Comparison of ENCODE assay signal across 19 mouse cellular contexts in the genomic region with DNA sequence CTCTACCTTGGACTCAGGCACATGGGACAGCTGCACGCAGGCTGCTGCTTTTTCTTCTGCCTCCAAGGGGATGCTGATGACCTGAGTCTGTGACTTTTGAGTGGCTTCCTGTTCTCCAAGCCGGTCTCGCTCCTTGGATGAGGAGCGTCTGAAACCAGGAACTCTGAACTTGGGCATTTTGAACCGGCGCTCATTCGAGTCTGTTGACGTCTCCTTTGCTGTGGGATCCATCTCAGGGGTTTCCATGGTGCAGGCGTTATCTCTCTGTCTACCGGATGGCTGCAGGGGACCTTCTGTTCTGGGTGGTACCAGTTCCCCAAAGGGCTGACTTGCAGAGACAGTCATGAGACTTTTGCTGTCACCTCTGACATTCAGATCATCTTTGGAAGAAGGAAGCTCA. TPM values are rescaled to one million over a fixed set of nuclear protein-coding genes. Genes with fewer than 3 reads are reported as not detected.
"Had no signal": no experiment of that assay in that cellular context is flagged by ENCODE, and none has a peak within 500 bp of the region (broad histone marks: within the 10 kb centered on the region; RNA-seq: fewer than 3 reads in every experiment).

No protein-coding gene starts in this region.

- H3K4me1 ChIP-seq: liver, embryonic 15.5 days; lung, embryonic 15.5 days; megakaryocyte, embryonic 14.5 days; midbrain, embryonic 13.5 days; midbrain, embryonic 15.5 days; neural tube, embryonic 12.5 days; stomach, embryonic 15.5 days had no signal

- H3K36me3 ChIP-seq: liver, embryonic 15.5 days; lung, embryonic 15.5 days; midbrain, embryonic 13.5 days; midbrain, embryonic 15.5 days; neural tube, embryonic 12.5 days; stomach, embryonic 15.5 days had no signal

- H3K27ac ChIP-seq: liver, embryonic 15.5 days; lung, embryonic 15.5 days; macrophage; midbrain, embryonic 13.5 days; midbrain, embryonic 15.5 days; neural tube, embryonic 12.5 days; stomach, embryonic 15.5 days; stomach, postnatal 0 days had no signal

- DNase-seq: liver, postnatal 0 days; lung, adult 2 months; lung, postnatal 14 days; lung, postnatal 36 days; right cerebral cortex, postnatal 14 days; thymus, adult 2 months; thymus, postnatal 25 days had no signal

- H3K4me3 ChIP-seq: liver, embryonic 15.5 days; lung, embryonic 15.5 days; megakaryocyte, embryonic 14.5 days; midbrain, embryonic 13.5 days; midbrain, embryonic 15.5 days; neural tube, embryonic 12.5 days; stomach, embryonic 15.5 days had no signal

- H3K9me3 ChIP-seq: liver, embryonic 15.5 days; lung, embryonic 15.5 days; midbrain, embryonic 15.5 days; stomach, embryonic 15.5 days had no signal

- H3K27me3 ChIP-seq: liver, embryonic 15.5 days; lung, embryonic 15.5 days; midbrain, embryonic 13.5 days; midbrain, embryonic 15.5 days; neural tube, embryonic 12.5 days; stomach, embryonic 15.5 days had no signal

RNA-seq across cellular contexts. Expression of a gene that starts 28.0 kb away (rescaled TPM):
- total RNA-seq: megakaryocyte progenitor cell, adult 5-6 weeks; neutrophil, adult 5-6 weeks had no signal

RNA-seq across cellular contexts. Expression of a gene that starts 34.3 kb away (rescaled TPM):
- total RNA-seq: monocyte, adult 5-6 weeks had no signal

RNA-seq across cellular contexts. Expression of a gene that starts 54.2 kb away (rescaled TPM):
- total RNA-seq: monocyte, adult 5-6 weeks had no signal
